Mouse (Mus musculus) neutrophil, adult 65 days (primary cell): ENCODE results near the gene Svop. TPM values are rescaled to one million over a fixed set of nuclear protein-coding genes. Genes with fewer than 3 reads are reported as not detected.

Experiments used
- total RNA-seq: library from RNA; stranded (reverse); gene quantifications from 2 replicates; pipeline ENCODE4 v1.2.4, GENCODE M21; 2023

The Svop gene
- total RNA-seq: not detected in 2 replicates

DNA sequence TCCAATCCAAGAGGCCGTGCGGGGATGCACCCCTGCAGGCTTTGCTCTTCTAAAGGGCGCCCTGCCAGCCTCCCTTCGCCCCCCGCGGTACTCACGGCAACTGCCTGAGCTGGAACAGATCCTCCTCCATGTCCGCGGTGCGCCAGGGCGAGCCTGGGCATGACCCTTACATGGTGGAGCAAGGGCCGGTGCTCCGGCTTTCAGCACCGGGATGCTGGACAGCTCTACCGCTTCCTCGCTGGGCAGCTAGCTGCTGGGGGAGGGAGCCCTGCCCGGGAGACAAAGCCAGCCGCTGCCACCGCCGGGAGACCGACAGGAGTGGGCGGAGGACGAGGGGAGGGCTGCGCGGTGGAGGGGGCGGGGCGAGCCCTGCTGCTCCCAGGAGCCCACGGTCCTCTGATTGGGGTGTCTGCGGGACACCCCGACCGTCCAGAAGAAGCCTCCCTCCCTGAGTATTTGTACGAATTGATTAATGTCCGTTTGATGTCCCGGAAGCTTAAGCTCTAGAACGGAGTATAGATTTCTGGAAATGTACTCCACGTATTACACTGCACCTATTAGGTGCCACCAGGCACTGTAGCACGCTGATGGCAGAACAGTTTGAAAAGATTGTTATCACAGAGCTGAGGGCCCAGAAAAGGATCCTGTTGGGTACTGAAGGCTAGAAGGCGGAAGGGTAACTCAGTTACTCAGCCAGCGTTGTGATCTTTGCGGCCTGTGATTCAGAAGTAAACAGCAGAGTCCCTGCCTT lies at the start of gene Svop:
TSS of gene Svop (minus strand) at position 514 of the 751 bp plus-strand sequence.

DNA sequence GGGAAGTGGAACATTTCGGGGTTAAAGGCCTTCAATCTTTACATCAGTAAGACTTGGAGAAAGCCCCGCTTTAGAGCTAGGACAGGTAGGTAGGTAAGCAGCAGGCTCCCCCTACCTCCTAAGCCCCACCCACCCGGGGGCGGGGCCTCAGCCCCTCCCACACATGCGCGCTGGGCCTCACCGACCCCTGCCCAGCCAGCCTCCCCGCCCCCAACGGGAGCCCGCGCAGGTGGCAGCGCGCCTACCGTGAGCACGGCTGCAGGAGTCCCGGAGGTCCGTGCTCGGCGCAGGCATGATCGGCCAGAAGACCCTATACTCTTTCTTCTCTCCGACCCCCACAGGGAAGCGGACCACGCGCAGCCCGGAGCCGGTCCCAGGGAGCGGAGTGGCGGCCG lies 38.8 kb upstream of the Svop start, which contains the start of gene Ung:
TSS of gene Ung (plus strand) at position 176 of the 395 bp plus-strand sequence.

DNA sequence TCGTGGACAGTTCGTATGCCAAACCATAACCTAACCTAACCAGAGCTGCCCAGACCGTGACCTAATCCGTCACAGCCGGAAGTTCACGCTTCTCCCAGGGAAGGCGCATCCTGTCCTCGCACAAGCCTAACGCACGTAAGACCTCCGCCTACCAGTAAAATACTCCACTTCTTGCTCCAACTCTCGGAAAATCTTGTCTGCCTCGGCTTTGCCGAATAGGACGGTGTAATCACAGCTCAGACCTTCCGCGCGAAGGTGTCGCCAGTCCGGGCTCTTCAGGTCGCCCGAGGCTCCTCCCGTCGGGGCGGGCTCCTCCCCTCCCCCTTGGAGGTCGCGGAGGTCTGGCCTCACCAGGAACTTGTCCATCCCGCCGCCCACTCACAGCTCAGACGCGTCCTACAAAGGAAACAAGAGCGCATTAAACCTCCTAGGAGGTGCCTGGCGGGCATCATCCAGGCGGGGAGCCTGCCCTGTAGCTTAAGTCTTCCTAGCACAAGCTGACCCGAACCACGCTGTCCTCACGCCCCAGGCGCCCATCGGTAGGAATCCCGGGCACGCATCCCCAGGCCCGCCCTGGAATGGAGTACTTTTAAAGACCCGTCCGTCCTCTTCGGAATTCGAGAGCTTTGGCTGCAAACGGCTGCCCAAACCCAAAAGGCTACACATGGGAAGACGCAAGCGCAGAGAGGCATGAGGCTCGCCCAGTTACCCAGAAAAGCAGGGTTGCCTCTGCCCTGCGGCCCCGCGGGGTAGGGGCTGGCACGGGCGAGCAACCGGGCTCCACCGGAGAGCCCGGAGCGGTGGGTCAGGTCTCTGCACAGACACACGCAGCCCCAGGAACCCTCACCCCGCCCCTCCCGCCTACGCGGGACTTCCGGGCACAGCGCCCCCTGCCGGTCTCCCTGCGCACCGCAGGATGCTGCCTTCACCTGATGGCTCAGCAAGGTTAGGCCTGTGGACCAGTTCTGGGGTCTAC lies 36.3 kb upstream of the Svop start, which contains the start of gene Alkbh2:
TSS of gene Alkbh2 (minus strand) at position 845 of the 976 bp plus-strand sequence.

DNA sequence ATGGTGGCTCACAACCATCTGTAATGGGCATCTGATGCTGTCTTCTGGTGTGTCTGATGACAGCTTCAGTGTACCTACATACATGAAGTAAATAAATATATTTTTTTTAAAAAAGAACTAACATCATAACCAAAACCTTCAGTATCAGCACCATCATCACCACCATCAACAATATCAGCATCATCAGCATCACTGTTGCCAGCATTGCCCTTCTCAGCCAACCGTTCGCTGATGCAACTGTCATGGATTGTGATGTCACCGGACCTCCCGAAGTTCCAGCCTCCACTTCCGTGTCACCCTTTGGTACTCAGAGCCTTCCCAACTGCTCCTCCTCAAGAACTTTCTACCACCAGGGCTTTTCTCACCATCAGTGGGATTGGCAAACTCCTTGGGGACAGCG lies 26.2 kb downstream of the Svop start, which contains the start of gene Usp30:
TSS of gene Usp30 (plus strand) at position 301 of the 400 bp plus-strand sequence.

DNA sequence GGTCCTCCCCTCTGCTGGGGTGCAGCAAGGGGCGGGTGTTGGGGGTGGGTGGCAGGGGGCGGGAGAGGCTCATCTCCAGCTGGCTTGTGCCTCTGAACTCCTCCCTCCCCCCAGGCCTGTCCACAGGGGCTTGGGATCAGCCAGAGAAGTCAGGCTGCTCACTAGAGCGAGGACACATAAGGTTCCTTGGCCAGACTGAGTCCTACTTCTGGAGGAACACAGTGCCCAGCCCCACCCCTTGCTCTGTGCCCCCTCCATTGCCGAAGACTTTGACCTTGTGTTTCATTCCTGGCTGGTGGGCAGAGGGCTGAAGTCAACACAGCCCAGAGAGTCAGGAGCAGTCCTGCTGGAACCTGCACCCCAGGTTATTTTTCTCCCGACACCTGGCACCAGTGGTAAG lies 87.8 kb downstream of the Svop start, which contains the start of gene Dao:
TSS of gene Dao (plus strand) at position 162 of the 400 bp plus-strand sequence.

DNA sequence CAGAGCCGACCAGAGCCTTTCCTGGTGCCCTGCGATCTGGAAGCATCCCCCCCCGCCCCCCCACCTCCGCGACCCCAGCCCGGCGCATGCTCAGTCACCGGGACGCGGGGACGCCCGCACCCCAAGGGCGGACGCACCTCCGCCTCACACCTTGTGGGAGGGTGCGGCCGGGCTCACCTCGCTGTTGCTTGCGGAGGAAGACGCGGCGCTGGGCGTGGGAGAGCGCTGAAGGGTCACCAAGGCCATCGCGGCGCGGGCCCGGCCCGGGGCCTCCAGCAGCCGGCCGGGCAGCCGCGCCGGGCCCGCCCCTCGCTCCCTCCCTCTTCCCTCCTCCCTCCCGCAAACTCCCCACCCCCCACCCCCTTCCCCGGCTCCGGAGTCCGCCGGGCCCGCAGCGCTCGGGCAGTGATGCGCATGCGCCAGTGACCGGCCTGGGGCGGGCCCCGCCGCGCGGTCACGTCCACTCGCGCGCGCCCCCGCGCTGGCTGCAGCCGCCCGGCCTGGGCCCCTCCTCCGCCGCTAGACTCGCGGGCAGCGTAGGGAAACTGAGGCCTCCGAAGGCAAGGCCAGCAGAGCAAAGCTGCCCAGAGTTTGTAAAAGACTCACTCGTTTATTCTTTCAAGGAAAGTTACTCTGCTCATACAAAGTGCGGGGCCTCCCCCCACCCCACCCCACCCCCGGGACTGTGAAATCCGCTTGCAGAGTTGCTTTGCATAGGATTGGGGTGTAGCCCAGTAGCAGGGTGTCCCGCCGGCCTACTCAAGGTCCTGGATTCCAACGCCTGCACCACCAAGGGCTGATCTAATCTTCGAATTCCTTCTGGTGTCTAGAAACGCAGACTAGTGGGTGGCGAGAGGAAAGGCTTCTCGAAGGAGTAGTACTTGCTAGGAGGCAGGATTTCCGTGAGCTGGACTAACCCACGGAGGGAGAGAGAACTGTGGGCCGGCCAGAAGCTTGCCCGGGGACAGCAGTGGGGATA lies 97.6 kb downstream of the Svop start, which contains the start of gene Ssh1:
TSS of gene Ssh1 (minus strand) at position 408 of the 979 bp plus-strand sequence.

Other genes starting within 250 kb of the Svop start
- 105 and 165 TPM in 2 replicates for gene Coro1c, start 182.8 kb downstream of the Svop start, total RNA-seq
- 7.4 and 9.2 TPM in 2 replicates for gene Ssh1, start 97.7 kb downstream of the Svop start, total RNA-seq
- not detected in 2 replicates for gene Dao, start 87.9 kb downstream of the Svop start, total RNA-seq
- gene Usp30, start 26.1 kb downstream of the Svop start, total RNA-seq: 7.0 and 14.4 TPM in 2 replicates
- 2.0 TPM in 1 of 2 replicates, not detected in the other for gene Alkbh2, start 36.6 kb upstream of the Svop start, total RNA-seq
- 3.7 and 4.6 TPM in 2 replicates for gene Ung, start 38.8 kb upstream of the Svop start, total RNA-seq
- gene Acacb, start 55.0 kb upstream of the Svop start, total RNA-seq: 2.4 and 3.6 TPM in 2 replicates
- gene Foxn4, start 182.2 kb upstream of the Svop start, total RNA-seq: not detected in 2 replicates
- 1.4 and 3.4 TPM in 2 replicates for gene Myo1h, start 197.6 kb upstream of the Svop start, total RNA-seq